Mouse (Mus musculus) kidney, embryonic 16.5 days (tissue): Measurements from ENCODE around the gene Olfr221. TPM values are rescaled to one million over a fixed set of nuclear protein-coding genes. Genes with fewer than 3 reads are reported as not detected.

Experiments
- ATAC-seq: fragments of 200-750 bp; cut with Nextera tagmentation; 2 replicates; pipeline ENCODE4 v1.8.0; 2017; ENCODE audit warnings: moderate TSS enrichment; ENCODE audit not compliant: low FRiP score, low TSS enrichment
- H3K27ac ChIP-seq: fragments of 300-500 bp; sonication (generic); 2 replicates; pipeline ENCODE4 v1.5.1; 2014; ENCODE audit warnings: low read length
- H3K27me3 ChIP-seq: fragments of 300-500 bp; sonication (generic); 2 replicates; pipeline ENCODE4 v1.6.1; 2014; ENCODE audit warnings: low read length, control low read depth, mixed read lengths; ENCODE audit not compliant: insufficient read depth
- H3K36me3 ChIP-seq: fragments of 300-500 bp; sonication (generic); 2 replicates; pipeline ENCODE4 v1.6.1; 2014; ENCODE audit warnings: low read length, control low read depth, mixed read lengths; ENCODE audit not compliant: insufficient read depth
- H3K4me1 ChIP-seq: fragments of 300-500 bp; sonication (generic); 2 replicates; pipeline ENCODE4 v1.6.1; 2014; ENCODE audit warnings: low read length, control low read depth, mixed read lengths; ENCODE audit not compliant: insufficient read depth
- H3K4me2 ChIP-seq: fragments of 300-500 bp; sonication (generic); replicated peaks from 2 replicates; pipeline ENCODE4 v1.6.1; 2014; ENCODE audit warnings: low read depth, low read length
- H3K4me3 ChIP-seq: fragments of 300-500 bp; sonication (generic); 2 replicates; pipeline ENCODE4 v1.5.1; 2014; ENCODE audit warnings: mild to moderate bottlenecking, low read length
- H3K9ac ChIP-seq: fragments of 300-500 bp; sonication (generic); replicated peaks from 2 replicates; pipeline ENCODE4 v1.6.1; 2014; ENCODE audit warnings: low read length
- H3K9me3 ChIP-seq: fragments of 300-500 bp; sonication (generic); 2 replicates; pipeline ENCODE4 v1.6.1; 2016; ENCODE audit warnings: low read length, control low read depth
- WGBS: fragments of 180-500 bp; shearing (Covaris S2); extraction: QIAGEN DNeasy Blood & Tissue Kit; methylation state at CpG from one replicate; pipeline ENCODE4 v1.1.7; 2014; 5-methylcytosine and 5-hydroxymethylcytosine counted together
- polyA plus RNA-seq: library from polyadenylated mRNA; unstranded; fragments of >200 nt; fragmentation: Nextera tagmentation; extraction: Ambion mirVana; gene quantifications from 2 replicates; pipeline ENCODE4 v1.2.1, GENCODE M21; 2015

The Olfr221 gene
- polyA plus RNA-seq, 1 experiment from 2014 or later: not detected

DNA sequence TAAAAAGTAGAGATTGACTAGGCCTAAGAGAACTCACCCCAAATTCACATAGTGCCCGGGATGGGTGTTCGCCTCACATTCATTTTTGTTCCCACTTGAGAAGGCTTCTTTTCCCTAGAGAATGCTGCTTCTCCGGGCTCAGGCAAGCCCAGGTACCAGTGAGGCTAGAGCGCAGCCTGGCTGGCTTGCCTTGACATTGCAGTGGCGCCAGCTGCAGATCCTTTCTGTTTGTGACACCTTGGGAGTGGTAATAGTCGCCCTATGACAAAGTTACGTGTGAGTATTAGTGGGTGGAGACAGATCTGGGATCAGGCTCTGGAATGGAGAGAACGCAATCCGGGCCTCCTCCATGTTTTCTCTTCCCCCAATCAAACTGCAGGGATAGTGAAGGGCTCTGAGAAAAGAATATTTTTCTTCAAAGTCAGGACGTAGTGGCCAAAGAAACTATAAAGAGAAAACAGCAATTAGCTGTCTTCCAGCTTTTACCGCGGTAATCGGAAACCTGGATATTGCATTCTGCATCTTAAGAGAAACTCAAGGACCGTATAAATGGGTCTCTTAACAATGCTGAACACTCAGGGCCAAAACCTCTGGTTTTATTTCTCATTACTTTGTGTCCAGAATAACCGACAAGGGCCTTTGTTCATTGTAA lies 21.6 kb downstream of the Olfr221 start, which contains the start of gene Zfp219:
TSS of gene Zfp219 (minus strand) at position 248 of the 652 bp plus-strand sequence.
- Histone ChIP-seq H3K4me1 (peaks cover 64% of the 10 kb centered on the region), H3K27me3 (no peaks in the 10 kb centered on the region), H3K4me3 (peak within 1 kb of the TSS; percentile 64), H3K27ac (peak within 1 kb of the TSS; percentile 99), H3K36me3 (no peaks in the 10 kb centered on the region), H3K9ac (peak within 1 kb of the TSS; percentile 96), H3K4me2 (peak within 1 kb of the TSS; percentile 69), H3K9me3 (no peaks in the 10 kb centered on the region)
- peak; percentile 72 for ATAC-seq
- WGBS: 3% methylated on average over 15 of the region's 15 CpGs

DNA sequence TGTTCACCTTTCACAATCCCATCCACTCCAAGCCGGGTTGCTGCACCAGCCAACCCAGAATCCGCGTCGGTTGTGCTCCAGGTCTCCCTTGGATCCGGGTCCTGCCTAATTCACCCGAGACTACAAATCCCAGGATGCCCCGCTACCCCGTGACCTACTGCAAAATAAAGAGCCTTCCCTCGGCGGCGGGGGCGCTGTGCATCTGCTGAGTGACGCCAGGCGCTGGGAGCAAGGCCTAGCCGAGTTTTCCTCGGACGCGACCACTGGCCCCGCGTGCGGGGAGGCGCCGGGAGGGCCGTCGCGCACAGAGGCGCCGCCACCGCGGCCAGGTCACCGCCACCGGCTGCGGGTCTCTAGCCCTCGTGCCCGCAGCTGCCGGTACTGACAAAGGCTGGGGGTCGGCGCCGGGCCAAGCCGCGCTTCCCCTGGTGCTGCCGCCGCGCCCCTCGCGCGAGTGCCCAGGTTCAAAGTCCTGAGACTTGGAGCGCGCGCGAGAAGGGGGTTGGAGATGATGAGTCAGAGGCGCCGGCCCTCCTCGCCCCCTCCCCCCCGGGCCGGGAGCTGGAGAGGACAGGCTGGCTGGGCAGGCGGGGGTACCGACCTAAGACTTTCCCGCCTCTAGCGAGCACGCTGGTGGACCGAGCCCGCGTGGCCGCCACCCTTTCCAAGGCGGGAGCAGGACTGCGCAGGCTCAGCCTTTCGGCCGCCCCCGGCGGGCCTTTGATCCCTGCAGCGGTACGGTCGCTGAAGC lies 22.5 kb downstream of the Olfr221 start:
- under 1% methylated on average over 72 of the region's 74 CpGs for WGBS

DNA sequence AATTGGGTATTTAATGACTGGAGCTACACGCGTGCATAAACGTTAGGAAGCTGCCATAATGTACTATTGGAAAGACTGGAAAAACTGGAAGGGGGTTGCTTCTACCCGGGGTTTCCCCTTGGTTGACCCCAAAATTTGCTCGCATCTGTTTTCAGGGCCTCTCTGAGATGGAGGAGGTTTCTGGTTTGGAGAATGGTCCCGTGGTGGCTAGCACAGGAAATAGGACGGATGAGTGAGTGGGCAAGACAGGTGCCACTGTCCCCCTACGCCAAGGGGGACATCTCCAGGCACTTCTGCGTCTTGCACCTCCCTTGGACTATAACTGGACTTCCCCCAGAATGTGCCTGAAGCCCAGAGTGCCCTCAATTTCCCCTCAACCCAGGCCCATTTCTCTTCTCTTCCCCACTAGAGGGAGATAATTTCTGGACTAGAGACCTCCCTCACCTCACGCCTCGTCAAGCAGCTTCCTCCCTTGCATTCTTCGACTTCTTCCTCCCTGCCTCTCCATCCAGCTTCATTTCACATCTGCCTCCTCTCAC lies 23.1 kb downstream of the Olfr221 start:
- peaks cover 70% of the 10 kb centered on the region for H3K4me1 ChIP-seq
- peak overlapping the region; percentile 99 for H3K27ac ChIP-seq
- ATAC-seq: no peak; the same call in none of the 2 replicates
- H3K9ac ChIP-seq: peak overlapping the region; percentile 96
- 24% methylated on average over 12 of the region's 12 CpGs for WGBS
- H3K4me2 ChIP-seq: peak overlapping the region; percentile 69
- peak overlapping the region; percentile 64 for H3K4me3 ChIP-seq
- no peaks in the 10 kb centered on the region for H3K27me3 ChIP-seq
- no peaks in the 10 kb centered on the region for H3K36me3 ChIP-seq
- no peaks in the 10 kb centered on the region for H3K9me3 ChIP-seq

More for the DNA sequence above, 22.5 kb downstream of the Olfr221 start:
- Histone ChIP-seq H3K4me1 (peaks cover 70% of the 10 kb centered on the region), H3K9me3 (no peaks in the 10 kb centered on the region), H3K27me3 (no peaks in the 10 kb centered on the region), H3K27ac (peak overlapping the region; percentile 99), H3K4me2 (peak overlapping the region; percentile 69), H3K4me3 (peak overlapping the region; percentile 64), H3K36me3 (no peaks in the 10 kb centered on the region), H3K9ac (peak overlapping the region; percentile 96)
- ATAC-seq: peak; percentile 90

DNA sequence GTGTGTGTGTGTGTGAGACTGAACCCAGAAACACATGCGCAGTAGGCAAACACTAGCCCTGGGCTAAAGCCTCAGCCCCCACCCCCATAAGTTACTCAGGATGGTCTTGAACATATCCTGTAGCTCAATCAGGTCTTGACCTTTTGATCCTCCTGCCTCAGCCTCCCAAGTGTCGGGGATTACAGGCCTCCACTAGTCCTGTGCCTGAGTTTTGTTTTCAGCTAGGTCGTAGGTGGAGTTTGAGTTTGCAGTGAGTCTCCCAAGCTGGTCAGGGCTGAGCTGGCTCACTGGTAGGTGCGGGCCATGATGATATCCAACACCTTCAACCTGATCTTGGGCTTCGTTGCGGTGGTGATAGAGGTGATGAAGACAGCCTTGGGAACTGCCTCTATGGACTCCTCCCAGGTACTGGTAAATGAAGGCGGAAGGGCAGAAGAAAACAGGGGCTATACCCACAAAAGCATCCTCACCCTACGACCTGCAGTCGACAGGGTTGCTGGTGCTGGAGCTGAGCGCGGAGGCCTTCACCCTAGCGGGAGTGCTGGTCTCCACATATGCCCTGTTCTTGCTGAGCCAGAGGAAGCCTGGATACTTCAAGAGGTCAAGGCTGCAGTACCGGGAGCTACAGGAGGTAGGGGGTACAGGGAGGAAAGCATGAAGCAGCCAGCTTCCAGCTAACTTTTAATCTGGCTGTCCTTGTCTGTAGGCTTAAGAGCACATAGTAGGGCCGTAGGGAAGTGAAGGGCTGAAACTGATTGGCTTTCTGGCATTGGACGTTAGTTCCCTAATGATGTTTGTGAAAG lies 23.8 kb downstream of the Olfr221 start:
- H3K9ac ChIP-seq: peak overlapping the region; percentile 96
- H3K9me3 ChIP-seq: no peaks in the 10 kb centered on the region
- 87% methylated on average over 15 of the region's 15 CpGs for WGBS
- no peaks in the 10 kb centered on the region for H3K36me3 ChIP-seq
- peak overlapping the region; percentile 64 for H3K4me3 ChIP-seq
- no peaks in the 10 kb centered on the region for H3K27me3 ChIP-seq
- peaks cover 67% of the 10 kb centered on the region for H3K4me1 ChIP-seq
- peak overlapping the region; percentile 99 for H3K27ac ChIP-seq
- no peak for ATAC-seq
- H3K4me2 ChIP-seq: peak overlapping the region; percentile 69

GRCm38 (mm10) chr14:52017662-52018061 lies 24.6 kb downstream of the Olfr221 start:
- Histone ChIP-seq H3K9ac (no peak overlapping the region), H3K4me1 (peaks cover 66% of the 10 kb centered on the region), H3K4me3 (no peak overlapping the region), H3K4me2 (no peak overlapping the region), H3K27me3 (no peaks in the 10 kb centered on the region), H3K36me3 (no peaks in the 10 kb centered on the region), H3K9me3 (no peaks in the 10 kb centered on the region), H3K27ac (no peak overlapping the region)
- WGBS: 71% methylated on average over 4 of the region's 4 CpGs
- ATAC-seq: no peak

DNA sequence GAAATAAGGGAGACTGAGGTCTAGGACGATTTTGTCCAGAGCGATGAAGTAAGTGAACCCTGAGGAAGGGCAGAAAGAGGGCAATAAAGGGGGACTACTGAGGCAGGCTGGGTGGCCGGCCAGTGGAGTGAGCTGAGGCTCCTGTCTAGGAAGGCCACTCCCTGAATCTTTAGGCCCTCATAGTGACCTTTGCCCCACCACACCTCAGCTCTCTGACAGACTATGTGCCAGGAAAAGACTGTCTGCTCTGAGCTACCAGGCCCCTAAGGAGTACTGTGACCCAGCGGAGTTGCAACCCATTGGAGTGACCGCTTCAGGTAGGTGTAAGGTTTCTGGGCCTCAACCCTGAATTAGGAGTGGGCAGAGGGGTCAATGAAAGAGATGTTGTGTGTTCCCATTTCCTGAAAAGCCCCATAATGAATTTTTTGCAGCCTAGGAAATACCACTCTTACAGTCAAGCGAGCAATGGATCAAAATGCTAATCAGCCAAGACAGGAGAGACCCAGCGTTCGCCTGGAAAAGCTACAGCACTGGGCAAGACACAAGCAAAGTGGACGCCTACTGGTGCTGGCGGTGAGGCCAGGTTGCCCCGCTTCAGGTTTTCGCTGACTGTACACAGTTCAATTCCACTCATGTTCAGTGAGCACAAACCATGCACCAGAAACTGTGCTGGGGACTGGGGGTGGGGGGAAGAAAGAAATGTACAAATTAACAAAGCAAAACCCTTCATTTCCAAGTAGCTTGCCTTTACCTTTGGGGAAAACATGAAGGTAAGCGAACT lies 25.4 kb downstream of the Olfr221 start:
- no peak for ATAC-seq
- no peaks in the 10 kb centered on the region for H3K9me3 ChIP-seq
- no peak overlapping the region for H3K4me2 ChIP-seq
- peak overlapping the region; percentile 96 for H3K27ac ChIP-seq
- H3K4me1 ChIP-seq: peaks cover 66% of the 10 kb centered on the region
- no peak overlapping the region for H3K4me3 ChIP-seq
- H3K27me3 ChIP-seq: no peaks in the 10 kb centered on the region
- H3K9ac ChIP-seq: peak overlapping the region; percentile 35
- no peaks in the 10 kb centered on the region for H3K36me3 ChIP-seq
- WGBS: 64% methylated on average over 13 of the region's 13 CpGs

DNA sequence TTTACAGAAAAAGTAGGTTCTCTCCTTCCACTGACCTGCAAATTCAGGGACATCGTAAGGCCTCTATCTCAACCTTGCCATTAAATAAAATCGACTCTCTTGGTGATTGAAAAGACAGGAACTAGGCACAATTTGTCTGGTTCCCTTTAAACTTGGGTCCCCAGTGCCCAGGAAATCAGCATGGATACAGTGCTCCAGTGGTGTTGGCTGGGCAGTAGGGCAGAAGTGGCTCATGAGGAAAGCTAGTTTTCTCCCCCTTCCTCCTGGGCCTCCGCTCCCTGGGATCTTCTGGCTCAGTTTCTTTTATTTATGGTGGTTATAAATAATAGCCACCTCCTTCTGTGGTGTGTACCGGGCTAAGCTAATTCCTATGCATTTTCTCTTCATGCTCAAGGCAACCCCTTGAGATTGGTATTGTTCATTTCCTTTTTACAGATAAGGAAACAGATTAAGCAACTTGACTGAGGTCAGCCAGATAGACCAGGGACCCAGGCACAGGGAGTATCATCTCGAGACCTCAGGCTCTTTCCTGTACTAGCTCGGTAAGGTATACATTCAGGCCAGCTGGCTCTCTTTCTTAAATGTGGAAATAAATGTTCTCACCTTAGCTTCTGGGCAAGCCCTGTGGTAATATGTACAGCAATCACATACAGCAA lies 26.7 kb downstream of the Olfr221 start, which contains the start of gene Tmem253:
TSS of gene Tmem253 (plus strand) at position 214 of the 656 bp plus-strand sequence.
- peak within 1 kb of the TSS; percentile 87 for H3K4me2 ChIP-seq
- no peaks in the 10 kb centered on the region for H3K9me3 ChIP-seq
- peak within 1 kb of the TSS; percentile 69 for H3K4me3 ChIP-seq
- no peaks in the 10 kb centered on the region for H3K36me3 ChIP-seq
- 14% methylated on average over 6 of the region's 6 CpGs for WGBS
- no peaks in the 10 kb centered on the region for H3K27me3 ChIP-seq
- H3K4me1 ChIP-seq: peaks cover 67% of the 10 kb centered on the region
- H3K9ac ChIP-seq: peak within 1 kb of the TSS; percentile 89
- ATAC-seq: no peak
- H3K27ac ChIP-seq: peak within 1 kb of the TSS; percentile 96

DNA sequence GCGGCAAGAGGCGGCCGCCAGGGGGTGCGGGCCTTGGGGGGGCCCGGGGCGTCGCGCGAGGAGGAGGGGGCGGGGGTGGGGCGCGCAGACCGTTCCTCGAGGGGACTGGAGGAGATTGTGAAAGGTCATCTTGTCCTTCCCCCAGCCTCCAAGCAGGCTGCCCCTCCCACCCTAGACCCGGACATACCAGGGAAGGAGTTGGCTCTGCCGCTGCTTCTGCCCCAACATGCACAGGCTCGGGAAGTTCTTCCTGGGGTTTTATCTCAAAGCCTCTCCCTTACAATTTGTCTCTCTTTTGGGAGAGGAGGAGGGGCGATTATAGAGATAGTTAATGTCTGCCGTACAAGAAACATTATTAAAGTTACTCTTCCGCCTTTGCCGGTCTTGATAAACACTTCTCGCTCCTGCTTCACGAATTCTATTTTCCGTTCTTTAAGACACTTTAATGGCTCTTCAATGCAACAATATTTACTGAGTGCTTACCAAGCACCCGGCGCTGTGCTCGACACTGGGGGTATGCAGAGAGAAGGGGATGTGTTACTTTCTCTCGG lies 27.4 kb downstream of the Olfr221 start:
- ATAC-seq: peak; percentile 31; the same call in 1 of the 2 replicates
- H3K4me2 ChIP-seq: peak overlapping the region; percentile 87
- peak overlapping the region; percentile 89 for H3K9ac ChIP-seq
- H3K4me3 ChIP-seq: peak overlapping the region; percentile 69
- H3K36me3 ChIP-seq: no peaks in the 10 kb centered on the region
- peaks cover 74% of the 10 kb centered on the region for H3K4me1 ChIP-seq
- peak overlapping the region; percentile 96 for H3K27ac ChIP-seq
- no peaks in the 10 kb centered on the region for H3K9me3 ChIP-seq
- no peaks in the 10 kb centered on the region for H3K27me3 ChIP-seq
- under 1% methylated on average over 18 of the region's 28 CpGs for WGBS
